Mouse (Mus musculus) olfactory bulb, adult 2 months (tissue): ENCODE measurements around the gene Scgn.

Experiments
- CTCF ChIP-seq: fragments of 200-500 bp; IDR thresholded peaks from 2 replicates; pipeline ENCODE4 v1.5.1; 2012; ENCODE audit warnings: low read depth, mild to moderate bottlenecking, low read length, moderate library complexity; ENCODE audit not compliant: insufficient read depth
- POLR2A ChIP-seq: fragments of 200-500 bp; IDR thresholded peaks from 2 replicates; pipeline ENCODE4 v1.6.1; 2012; ENCODE audit warnings: mild to moderate bottlenecking, low read depth, low read length, moderate library complexity; ENCODE audit not compliant: insufficient read depth

GRCm38 (mm10) chr13:23930461-23930860, 60.6 kb downstream of the Scgn start:
- TF ChIP-seq CTCF: no peak
- TF ChIP-seq POLR2A: no peak
